Mouse (Mus musculus): ENCODE data around the gene Gm9964.

Gene Gm9964

GRCm38 (mm10) chr11:79253542-79254390, 42.9 kb downstream of the Gm9964 start:
- DNase-seq (ENCODE audit: low spot score): peak; percentile 65

- DNase-seq (ENCODE audit: low spot score): peak; percentile 45
These were observed 43.7 kb downstream of the Gm9964 start for GRCm38 (mm10) chr11:79252881-79253541.
